Mouse (Mus musculus): ENCODE results near the gene Vwa5b1. TPM values are rescaled to one million over a fixed set of nuclear protein-coding genes. Genes with fewer than 3 reads are reported as not detected.

Vwa5b1 gene
- polyA plus RNA-seq, 1 experiment from 2014 or later, result 0.68 TPM

GRCm38 (mm10) chr4:138524769-138525168 is 110.9 kb downstream of the Vwa5b1 start:
- Histone ChIP-seq H3K36me3 (ENCODE audit: poor library complexity, severe bottlenecking) (no peaks in the 10 kb centered on the region), H3K27me3 (no peaks in the 10 kb centered on the region), H3K4me1 (peaks cover 12% of the 10 kb centered on the region), H3K9ac (no peak overlapping the region), H3K4me3 (no peak overlapping the region), H3K4me2 (no peak overlapping the region), H3K27ac (no peak overlapping the region), H3K9me3 (replicated peaks) (no peaks in the 10 kb centered on the region)
- WGBS, result 85% methylated on average over 9 of the region's 9 CpGs
- ATAC-seq, result no peak

- WGBS, result 49% methylated on average over 7 of the region's 7 CpGs
- no peak overlapping the region for H3K4me3 ChIP-seq
- H3K27me3 ChIP-seq, result no peaks in the 10 kb centered on the region
- H3K4me2 ChIP-seq, result no peak overlapping the region
- H3K27ac ChIP-seq, result no peak overlapping the region
- no peaks in the 10 kb centered on the region for H3K9me3 ChIP-seq (replicated peaks)
- H3K36me3 ChIP-seq (ENCODE audit: poor library complexity, severe bottlenecking), result no peaks in the 10 kb centered on the region
- H3K9ac ChIP-seq, result no peak overlapping the region
- peaks cover 12% of the 10 kb centered on the region for H3K4me1 ChIP-seq
- no peak for ATAC-seq
These were observed 111.9 kb downstream of the Vwa5b1 start for GRCm38 (mm10) chr4:138523775-138524174.

GRCm38 (mm10) chr4:138522296-138522695 is 113.4 kb downstream of the Vwa5b1 start:
- 6% methylated on average over 7 of the region's 7 CpGs for WGBS
- H3K27me3 ChIP-seq, result peaks cover 3% of the 10 kb centered on the region; the same call in 1 of the 2 replicates
- H3K9ac ChIP-seq, result no peak overlapping the region
- H3K4me3 ChIP-seq, result no peak overlapping the region
- peak; percentile 41; the same call in 1 of the 2 replicates for ATAC-seq
- H3K36me3 ChIP-seq (ENCODE audit: poor library complexity, severe bottlenecking), result no peaks in the 10 kb centered on the region
- H3K27ac ChIP-seq, result no peak overlapping the region
- H3K9me3 ChIP-seq (replicated peaks), result no peaks in the 10 kb centered on the region
- no peak overlapping the region for H3K4me2 ChIP-seq
- peaks cover 19% of the 10 kb centered on the region for H3K4me1 ChIP-seq

GRCm38 (mm10) chr4:138517153-138517789 is 118.4 kb downstream of the Vwa5b1 start:
- H3K27ac ChIP-seq, result peak overlapping the region; percentile 40
- H3K27me3 ChIP-seq, result peaks cover 3% of the 10 kb centered on the region; the same call in 1 of the 2 replicates
- ATAC-seq, result peak; percentile 73
- H3K9me3 ChIP-seq (replicated peaks), result no peaks in the 10 kb centered on the region
- H3K36me3 ChIP-seq (ENCODE audit: poor library complexity, severe bottlenecking), result no peaks in the 10 kb centered on the region
- peak overlapping the region; percentile 14; the same call in 1 of the 2 replicates for H3K4me2 ChIP-seq
- H3K4me3 ChIP-seq, result no peak overlapping the region
- peaks cover 26% of the 10 kb centered on the region for H3K4me1 ChIP-seq
- 27% methylated on average over 9 of the region's 9 CpGs for WGBS
- no peak overlapping the region for H3K9ac ChIP-seq

- 94% methylated on average over 3 of the region's 3 CpGs for WGBS
- Histone ChIP-seq H3K36me3 (ENCODE audit: poor library complexity, severe bottlenecking) (no peaks in the 10 kb centered on the region), H3K4me2 (no peak overlapping the region), H3K4me1 (peaks cover 22% of the 10 kb centered on the region), H3K27me3 (peaks cover 3% of the 10 kb centered on the region; the same call in 1 of the 2 replicates), H3K4me3 (no peak overlapping the region), H3K9me3 (replicated peaks) (no peaks in the 10 kb centered on the region), H3K27ac (no peak overlapping the region), H3K9ac (no peak overlapping the region)
- no peak for ATAC-seq
These were observed 119.2 kb downstream of the Vwa5b1 start for GRCm38 (mm10) chr4:138516448-138516847.

Other genes with a start within 250 kb of the Vwa5b1 start
- 0.84 and 0.96 TPM in 2 replicates for gene Fam43b, start 239.4 kb downstream of the Vwa5b1 start, polyA plus RNA-seq (2015; fragmentation: Nextera tagmentation; extraction: Ambion mirVana)
- gene Mul1, start 201.2 kb downstream of the Vwa5b1 start, polyA plus RNA-seq (2015; fragmentation: Nextera tagmentation; extraction: Ambion mirVana), result 18.6 and 19.2 TPM in 2 replicates
- 6.6 and 6.9 TPM in 2 replicates for gene Camk2n1, start 181.6 kb downstream of the Vwa5b1 start, polyA plus RNA-seq (2015; fragmentation: Nextera tagmentation; extraction: Ambion mirVana)
- gene Pla2g2c, start 88.9 kb upstream of the Vwa5b1 start, polyA plus RNA-seq (2015; fragmentation: Nextera tagmentation; extraction: Ambion mirVana), result 0.15 and 0.55 TPM in 2 replicates
- 2.3 and 2.4 TPM in 2 replicates for gene Ubxn10, start 101.3 kb upstream of the Vwa5b1 start, polyA plus RNA-seq (2015; fragmentation: Nextera tagmentation; extraction: Ambion mirVana)
- gene Pla2g2f, start 121.7 kb upstream of the Vwa5b1 start, polyA plus RNA-seq (2015; fragmentation: Nextera tagmentation; extraction: Ambion mirVana), result not detected in 2 replicates
- 0.08 TPM in 1 of 2 replicates, not detected in the other for gene Pla2g2d, start 139.9 kb upstream of the Vwa5b1 start, polyA plus RNA-seq (2015; fragmentation: Nextera tagmentation; extraction: Ambion mirVana)
- 0.26 and 0.42 TPM in 2 replicates for gene Pla2g5, start 227.6 kb upstream of the Vwa5b1 start, polyA plus RNA-seq (2015; fragmentation: Nextera tagmentation; extraction: Ambion mirVana)
- not detected in 2 replicates for gene Gm13030, start 238.1 kb upstream of the Vwa5b1 start, polyA plus RNA-seq (2015; fragmentation: Nextera tagmentation; extraction: Ambion mirVana)
- gene Pla2g2e, start 242.1 kb upstream of the Vwa5b1 start, polyA plus RNA-seq (2015; fragmentation: Nextera tagmentation; extraction: Ambion mirVana), result not detected in 2 replicates

Data from forebrain, embryonic 13.5 days (tissue).